Mouse (Mus musculus) stomach, embryonic 14.5 days (tissue): ENCODE results near the gene Dram1. TPM values are rescaled to one million over a fixed set of nuclear protein-coding genes. Genes with fewer than 3 reads are reported as not detected.
A peak's percentile ranks its signal among the peaks of the same experiment; 100 is the strongest.

Experiments
- ATAC-seq: fragments of 200-750 bp; cut with Nextera tagmentation; 2 replicates; pipeline ENCODE4 v1.8.0; 2017; ENCODE audit warnings: low read depth, moderate TSS enrichment; ENCODE audit not compliant: insufficient number of reproducible peaks, insufficient read depth, low FRiP score
- H3K27ac ChIP-seq: fragments of 300-500 bp; sonication (generic); 2 replicates; pipeline ENCODE4 v1.5.1; 2014; ENCODE audit warnings: mild to moderate bottlenecking, low read length, moderate library complexity, mixed read lengths
- H3K27me3 ChIP-seq: fragments of 300-500 bp; sonication (generic); 2 replicates; pipeline ENCODE4 v1.6.1; 2014; ENCODE audit warnings: low read length, control low read depth, mixed read lengths; ENCODE audit not compliant: control insufficient read depth, insufficient read depth
- H3K36me3 ChIP-seq: fragments of 300-500 bp; sonication (generic); 2 replicates; pipeline ENCODE4 v1.6.1; 2014; ENCODE audit warnings: mild to moderate bottlenecking, control low read depth, low read length, moderate library complexity, mixed read lengths; ENCODE audit not compliant: control insufficient read depth, insufficient read depth
- H3K4me1 ChIP-seq: fragments of 300-500 bp; sonication (generic); 2 replicates; pipeline ENCODE4 v1.6.1; 2014; ENCODE audit warnings: low read length, control low read depth, mixed read lengths; ENCODE audit not compliant: control insufficient read depth, insufficient read depth
- H3K4me2 ChIP-seq: fragments of 300-500 bp; sonication (generic); replicated peaks from 2 replicates; pipeline ENCODE4 v1.6.1; 2014; ENCODE audit warnings: low read depth, low read length, control low read depth
- H3K4me3 ChIP-seq: fragments of 300-500 bp; sonication (generic); 2 replicates; pipeline ENCODE4 v1.5.1; 2014; ENCODE audit warnings: low read depth, low read length, control low read depth
- H3K9ac ChIP-seq: fragments of 300-500 bp; sonication (generic); replicated peaks from 2 replicates; pipeline ENCODE4 v1.6.1; 2014; ENCODE audit warnings: low read depth, mild to moderate bottlenecking, control low read depth, low read length, moderate library complexity, mixed read lengths
- H3K9me3 ChIP-seq: fragments of 300-500 bp; sonication (generic); 2 replicates; pipeline ENCODE4 v1.6.1; 2016; ENCODE audit warnings: low read depth, low read length, control low read depth; ENCODE audit not compliant: control insufficient read depth
- WGBS: fragments of 180-500 bp; shearing (Covaris S2); extraction: QIAGEN DNeasy Blood & Tissue Kit; methylation state at CpG from one replicate; pipeline ENCODE4 v1.1.7; 2014; 5-methylcytosine and 5-hydroxymethylcytosine counted together
- polyA plus RNA-seq: library from polyadenylated mRNA; unstranded; fragments of >200 nt; fragmentation: Nextera tagmentation; extraction: Ambion mirVana; gene quantifications from 2 replicates; pipeline ENCODE4 v1.2.1, GENCODE M21; 2014

Dram1 gene
- polyA plus RNA-seq, 1 experiment from 2014 or later, result 2.7 TPM

- Histone ChIP-seq H3K4me2 (no peak overlapping the region), H3K4me3 (no peak overlapping the region), H3K9ac (no peak overlapping the region), H3K36me3 (no peaks in the 10 kb centered on the region), H3K9me3 (no peaks in the 10 kb centered on the region), H3K27me3 (no peaks in the 10 kb centered on the region), H3K4me1 (no peaks in the 10 kb centered on the region), H3K27ac (no peak overlapping the region)
- no peak for ATAC-seq
- 22% methylated on average over 5 of the region's 5 CpGs for WGBS
These were observed 48.2 kb downstream of the Dram1 start for GRCm38 (mm10) chr10:88330695-88331094.

- Histone ChIP-seq H3K27me3 (no peaks in the 10 kb centered on the region), H3K4me3 (no peak overlapping the region), H3K27ac (no peak overlapping the region), H3K9me3 (no peaks in the 10 kb centered on the region), H3K9ac (no peak overlapping the region), H3K4me1 (no peaks in the 10 kb centered on the region), H3K36me3 (no peaks in the 10 kb centered on the region), H3K4me2 (no peak overlapping the region)
- no peak for ATAC-seq
- WGBS, result 63% methylated on average over 4 of the region's 4 CpGs
These were observed 50.8 kb downstream of the Dram1 start for GRCm38 (mm10) chr10:88328056-88328450.

- H3K27me3 ChIP-seq, result no peaks in the 10 kb centered on the region
- no peaks in the 10 kb centered on the region for H3K36me3 ChIP-seq
- no peaks in the 10 kb centered on the region for H3K4me1 ChIP-seq
- WGBS, result 48% methylated on average over 11 of the region's 11 CpGs
- no peak overlapping the region for H3K27ac ChIP-seq
- peak overlapping the region; percentile 18; the same call in 1 of the 2 replicates for H3K4me2 ChIP-seq
- peak; percentile 56; the same call in 1 of the 2 replicates for ATAC-seq
- no peak overlapping the region for H3K9ac ChIP-seq
- H3K4me3 ChIP-seq, result no peak overlapping the region
- no peaks in the 10 kb centered on the region for H3K9me3 ChIP-seq
These were observed 51.5 kb downstream of the Dram1 start for GRCm38 (mm10) chr10:88327160-88328055.

GRCm38 (mm10) chr10:88321739-88322138, 57.1 kb downstream of the Dram1 start:
- H3K9ac ChIP-seq, result no peak overlapping the region
- H3K9me3 ChIP-seq, result no peaks in the 10 kb centered on the region
- H3K4me2 ChIP-seq, result 0 out of 2 replicates have a peak overlapping the region, but pooled peaks have one; percentile 10
- H3K4me3 ChIP-seq, result no peak overlapping the region
- no peaks in the 10 kb centered on the region for H3K36me3 ChIP-seq
- no peaks in the 10 kb centered on the region for H3K27me3 ChIP-seq
- WGBS, result 83% methylated on average over 5 of the region's 5 CpGs
- no peaks in the 10 kb centered on the region; the same call in 1 of the 2 replicates for H3K4me1 ChIP-seq
- ATAC-seq, result no peak
- H3K27ac ChIP-seq, result 0 out of 2 replicates have a peak overlapping the region, but pooled peaks have one; percentile 15

- Histone ChIP-seq H3K9me3 (no peaks in the 10 kb centered on the region), H3K27ac (no peak overlapping the region), H3K4me3 (no peak overlapping the region), H3K27me3 (no peaks in the 10 kb centered on the region), H3K4me1 (no peaks in the 10 kb centered on the region; the same call in 1 of the 2 replicates), H3K4me2 (no peak overlapping the region), H3K9ac (no peak overlapping the region), H3K36me3 (no peaks in the 10 kb centered on the region)
- peak; percentile 71; the same call in 1 of the 2 replicates for ATAC-seq
- 44% methylated on average over 12 of the region's 12 CpGs for WGBS
These were observed 58.0 kb downstream of the Dram1 start for GRCm38 (mm10) chr10:88320714-88321416.

GRCm38 (mm10) chr10:88318179-88318578, 60.7 kb downstream of the Dram1 start:
- WGBS, result 77% methylated on average over 4 of the region's 4 CpGs
- ATAC-seq, result no peak
- Histone ChIP-seq H3K4me3 (no peak overlapping the region), H3K4me1 (no peaks in the 10 kb centered on the region; the same call in 1 of the 2 replicates), H3K9me3 (no peaks in the 10 kb centered on the region), H3K36me3 (no peaks in the 10 kb centered on the region), H3K4me2 (no peak overlapping the region), H3K9ac (no peak overlapping the region), H3K27me3 (no peaks in the 10 kb centered on the region), H3K27ac (no peak overlapping the region)

GRCm38 (mm10) chr10:88317151-88317550, 61.7 kb downstream of the Dram1 start:
- no peaks in the 10 kb centered on the region for H3K9me3 ChIP-seq
- 85% methylated on average over 5 of the region's 5 CpGs for WGBS
- ATAC-seq, result no peak
- no peak overlapping the region for H3K27ac ChIP-seq
- no peak overlapping the region for H3K4me3 ChIP-seq
- no peaks in the 10 kb centered on the region for H3K27me3 ChIP-seq
- no peaks in the 10 kb centered on the region for H3K36me3 ChIP-seq
- H3K9ac ChIP-seq, result no peak overlapping the region
- no peaks in the 10 kb centered on the region; the same call in 1 of the 2 replicates for H3K4me1 ChIP-seq
- no peak overlapping the region for H3K4me2 ChIP-seq

GRCm38 (mm10) chr10:88314841-88315240, 64.0 kb downstream of the Dram1 start:
- 86% methylated on average over 5 of the region's 5 CpGs for WGBS

More at GRCm38 (mm10) chr10:88314841-88315240, 64.0 kb downstream of the Dram1 start:
- Histone ChIP-seq H3K9me3 (no peaks in the 10 kb centered on the region), H3K9ac (no peak overlapping the region), H3K27me3 (no peaks in the 10 kb centered on the region), H3K4me2 (no peak overlapping the region), H3K27ac (no peak overlapping the region), H3K4me1 (no peaks in the 10 kb centered on the region), H3K36me3 (no peaks in the 10 kb centered on the region), H3K4me3 (no peak overlapping the region)
- no peak for ATAC-seq
